Mouse (Mus musculus) CH12.LX (cell line): ENCODE results near the gene Mapk8ip1.

Source experiments
- CTCF ChIP-seq, 2 experiments: IDR thresholded peaks in 1 of 2; conservative IDR thresholded peaks in 1 of 2; 2 replicates each; pipeline ENCODE4 v1.5.1; 2011 to 2012; ENCODE audit warnings: low read depth in 2 of 2, low read length in 2 of 2, improper control_type of control experiment in 1 of 2, inconsistent platforms in 1 of 2, mild to moderate bottlenecking in 1 of 2, moderate library complexity in 1 of 2
- E2F4 ChIP-seq: IDR thresholded peaks from 2 replicates; pipeline ENCODE4 v1.6.1; 2011; ENCODE audit warnings: low read depth, low read length, improper control_type of control experiment; ENCODE audit not compliant: insufficient replicate concordance
- EP300 ChIP-seq: IDR thresholded peaks from 2 replicates; pipeline ENCODE4 v1.6.1; 2011; ENCODE audit warnings: low read length, improper control_type of control experiment
- GABPA ChIP-seq: IDR thresholded peaks from 2 replicates; pipeline ENCODE4 v1.6.1; 2012; ENCODE audit warnings: low read depth, low read length, improper control_type of control experiment, inconsistent platforms; ENCODE audit not compliant: insufficient replicate concordance
- JUND ChIP-seq: conservative IDR thresholded peaks from 2 replicates; pipeline ENCODE4 v1.6.1; 2011; ENCODE audit warnings: low read depth, low read length, improper control_type of control experiment
- MEF2A ChIP-seq: IDR thresholded peaks from 2 replicates; pipeline ENCODE4 v1.6.1; 2014; ENCODE audit warnings: low read depth, mild to moderate bottlenecking, inconsistent platforms, low read length, improper control_type of control experiment, borderline replicate concordance
- POLR2A ChIP-seq: IDR thresholded peaks from 2 replicates; pipeline ENCODE4 v1.6.1; 2011; ENCODE audit warnings: low read depth, mild to moderate bottlenecking, improper control_type of control experiment, low read length
- POLR2AphosphoS2 ChIP-seq: IDR thresholded peaks from 2 replicates; pipeline ENCODE4 v1.6.1; 2011; ENCODE audit warnings: low read depth, low read length, improper control_type of control experiment
- RAD21 ChIP-seq: IDR thresholded peaks from 2 replicates; pipeline ENCODE4 v1.6.1; 2011; ENCODE audit warnings: low read depth, mild to moderate bottlenecking, low read length, improper control_type of control experiment, moderate library complexity

- TF ChIP-seq CTCF (conservative IDR thresholded peaks at IDR 0.05 in 1 of 2, IDR thresholded peaks at IDR 0.05 in 1 of 2; ENCODE audit: low read depth in 2 of 2, low read length in 2 of 2) = no peak
- TF ChIP-seq MEF2A = no peak
- no peak for TF ChIP-seq POLR2A
- no peak for TF ChIP-seq JUND
- TF ChIP-seq GABPA = no peak
- TF ChIP-seq RAD21 = no peak
- no peak for TF ChIP-seq POLR2AphosphoS2
- no peak for TF ChIP-seq E2F4
- TF ChIP-seq EP300 = no peak
Observed at GRCm38 (mm10) chr2:92384101-92384500, 17.0 kb downstream of the Mapk8ip1 start.
